Mouse (Mus musculus): ENCODE data around the gene Ugt1a10. TPM values are rescaled to one million over a fixed set of nuclear protein-coding genes. Genes with fewer than 3 reads are reported as not detected.
"Not testable (repeated sequence)": the region's sequence is repeated elsewhere in the genome, so short reads cannot be mapped to it uniquely, and the experiment has no call there.

Ugt1a10 gene
- total RNA-seq, 2 experiments from 2014 or later: not detected

GRCm38 (mm10) chr1:88137264-88137663 lies 82.1 kb downstream of the Ugt1a10 start:
- DNase-seq (ENCODE audit: low spot score in 2 of 2): no peak

- no peak for DNase-seq (ENCODE audit: low spot score in 2 of 2)
Measured at GRCm38 (mm10) chr1:88138145-88138544, 83.0 kb downstream of the Ugt1a10 start.

- DNase-seq (ENCODE audit: low spot score in 2 of 2): not testable (repeated sequence)
Measured at GRCm38 (mm10) chr1:88140492-88140891, 85.3 kb downstream of the Ugt1a10 start.

GRCm38 (mm10) chr1:88143966-88144675 lies 88.9 kb downstream of the Ugt1a10 start:
- DNase-seq (ENCODE audit: low spot score in 2 of 2): peak in 1 of 2 experiments; percentile 43

GRCm38 (mm10) chr1:88145278-88145677 lies 90.1 kb downstream of the Ugt1a10 start:
- DNase-seq (ENCODE audit: low spot score in 2 of 2): not testable (repeated sequence)

- not testable (repeated sequence) for DNase-seq (ENCODE audit: low spot score in 2 of 2)
Measured at GRCm38 (mm10) chr1:88150133-88150532, 94.9 kb downstream of the Ugt1a10 start.

- no peak for DNase-seq (ENCODE audit: low spot score in 2 of 2)
Measured at GRCm38 (mm10) chr1:88158430-88158829, 103.2 kb downstream of the Ugt1a10 start.

DNA sequence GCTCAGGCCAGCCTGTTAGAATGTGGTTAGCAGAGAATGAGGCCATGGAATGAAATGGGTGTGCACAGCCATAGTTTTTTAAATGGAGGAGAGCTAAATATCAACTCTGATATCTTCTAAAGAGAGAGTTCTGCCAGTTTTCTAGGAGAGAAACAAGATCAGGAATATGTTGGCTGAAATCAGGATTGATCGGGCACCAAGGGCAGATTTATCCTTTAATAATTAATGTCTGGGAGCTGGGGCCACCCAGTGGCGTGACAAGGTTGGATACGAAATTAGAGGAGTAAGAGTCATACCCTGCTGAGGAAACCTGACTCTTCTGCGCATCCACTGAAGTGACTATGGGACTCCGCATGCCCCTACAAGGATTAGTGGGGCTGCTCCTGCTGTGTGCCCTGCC lies 110.5 kb downstream of the Ugt1a10 start, which contains the start of gene Ugt1a5:
Ugt1a5 (plus strand) TSS at position 302 of the 400 bp plus-strand sequence.
- no peak for DNase-seq (ENCODE audit: low spot score in 2 of 2)

DNA sequence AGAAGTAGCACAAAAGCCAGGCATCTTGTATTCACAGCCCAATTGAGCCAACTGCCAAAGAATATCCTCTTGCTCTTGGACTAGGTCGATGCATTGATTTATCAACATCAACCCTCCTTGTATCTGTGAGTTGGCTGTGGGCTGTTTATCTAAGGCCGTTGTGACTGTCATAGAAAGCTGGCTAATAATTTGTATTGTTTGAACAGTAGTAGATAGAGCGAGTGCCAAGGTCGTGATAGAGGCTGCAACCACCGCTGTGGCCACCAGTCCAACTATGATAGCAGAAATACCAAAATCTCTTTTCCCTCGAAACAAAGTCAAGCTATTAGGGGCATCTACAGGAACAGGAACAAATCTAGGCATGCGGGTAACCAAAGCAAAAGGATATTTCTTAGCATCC lies 117.0 kb downstream of the Ugt1a10 start:
- not testable (repeated sequence) for DNase-seq (ENCODE audit: low spot score in 2 of 2)

DNA sequence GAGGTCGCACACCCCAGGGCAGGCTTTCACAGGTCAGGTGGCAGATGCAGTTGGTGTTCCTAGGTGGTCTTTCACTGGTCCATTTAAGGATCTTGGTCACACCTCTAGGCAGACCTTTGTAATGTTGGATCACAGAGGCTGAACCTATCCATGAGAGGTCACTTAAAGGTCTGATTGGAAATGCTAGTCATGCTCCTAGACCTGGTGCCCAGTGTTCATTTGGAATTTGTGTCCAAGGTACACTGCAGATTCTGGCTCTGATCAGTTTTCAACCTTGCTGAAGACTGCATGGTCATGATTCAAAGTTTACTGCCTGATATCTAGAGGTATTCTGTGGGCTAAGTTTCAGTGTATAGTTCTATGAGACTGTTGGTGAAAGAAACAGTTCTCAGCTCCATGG lies 124.5 kb downstream of the Ugt1a10 start:
- DNase-seq (ENCODE audit: low spot score in 2 of 2): no peak

- no peak for DNase-seq (ENCODE audit: low spot score in 2 of 2)
Measured at GRCm38 (mm10) chr1:88186325-88186935, 131.2 kb downstream of the Ugt1a10 start.

DNA sequence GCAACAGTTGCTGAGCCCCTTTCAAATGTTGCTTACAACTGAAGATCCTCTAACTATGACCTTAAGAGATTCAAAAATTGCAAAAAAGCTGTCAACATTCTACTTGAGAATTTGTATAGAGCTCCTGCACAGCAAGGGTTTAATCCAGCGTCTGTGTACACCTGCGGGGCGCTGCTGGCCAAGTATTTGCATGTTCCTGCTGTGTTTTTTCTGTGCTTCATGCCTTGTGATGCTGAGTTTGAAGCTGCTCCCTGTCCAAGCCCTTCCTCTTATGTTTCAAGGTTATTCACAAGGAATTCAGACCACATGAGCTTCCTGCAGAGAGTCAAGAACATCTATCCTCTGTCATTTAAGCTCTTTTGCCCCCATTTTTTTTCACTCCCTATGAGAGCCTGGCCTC lies 136.9 kb downstream of the Ugt1a10 start:
- DNase-seq (ENCODE audit: low spot score in 2 of 2): no peak

DNA sequence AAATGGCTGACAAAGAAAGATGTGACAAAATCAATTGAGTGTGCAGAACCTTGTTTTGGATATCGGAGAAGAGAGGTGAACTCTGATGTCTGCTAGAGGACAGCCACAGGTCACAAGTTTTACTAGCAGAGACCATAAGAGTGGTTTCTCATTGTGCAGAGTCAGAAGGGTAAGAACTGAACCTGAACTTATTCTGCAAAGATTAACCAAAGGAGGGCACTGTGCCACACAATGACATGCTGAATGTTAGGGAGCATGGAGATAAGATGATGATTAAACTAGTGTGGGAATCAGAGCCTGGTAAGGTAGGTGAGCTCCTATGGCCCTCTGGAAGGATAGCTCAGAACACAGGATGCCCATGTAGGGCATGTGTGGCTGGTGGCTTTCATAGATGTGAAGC lies 140.5 kb downstream of the Ugt1a10 start:
- DNase-seq (ENCODE audit: low spot score in 2 of 2): no peak

DNA sequence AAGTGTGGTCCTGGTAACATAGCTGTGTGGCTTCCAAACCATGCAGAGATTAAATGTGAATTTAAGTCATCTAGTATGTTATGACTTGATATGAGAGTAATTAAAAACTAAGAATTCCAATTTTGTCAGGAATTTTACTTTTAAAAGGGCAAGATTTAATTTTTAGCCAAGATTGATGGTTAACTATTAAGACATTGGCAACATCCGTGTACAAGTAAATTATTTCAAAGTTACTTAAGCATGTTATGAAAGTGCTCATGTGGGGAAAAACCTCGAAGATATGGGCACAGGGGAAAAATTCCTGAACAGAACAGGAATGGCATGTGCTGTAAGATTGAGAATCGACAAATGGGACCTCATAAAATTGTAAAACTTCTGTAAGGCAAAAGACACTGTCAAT lies 142.3 kb downstream of the Ugt1a10 start:
- no peak for DNase-seq (ENCODE audit: low spot score in 2 of 2)

DNA sequence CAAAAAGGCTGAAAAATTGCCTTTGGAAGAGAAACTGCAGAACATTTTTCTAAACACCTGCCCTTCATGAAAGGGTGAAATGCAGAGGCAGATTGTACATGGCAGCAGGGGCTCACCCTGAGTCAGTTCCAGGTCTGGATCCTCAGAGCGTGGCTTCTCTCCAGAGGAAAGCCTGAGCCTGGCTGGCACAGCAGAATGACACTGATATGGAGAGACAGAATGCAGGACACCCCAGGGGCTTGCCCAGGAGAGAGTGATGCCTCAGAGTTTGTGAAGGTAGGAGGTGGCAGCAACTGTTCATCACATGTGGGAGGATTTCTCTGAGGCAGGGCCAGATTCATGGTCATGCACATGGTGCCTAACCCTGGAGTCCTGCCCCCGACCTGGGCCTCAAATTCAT lies 144.8 kb downstream of the Ugt1a10 start:
- DNase-seq (ENCODE audit: low spot score in 2 of 2): no peak

DNA sequence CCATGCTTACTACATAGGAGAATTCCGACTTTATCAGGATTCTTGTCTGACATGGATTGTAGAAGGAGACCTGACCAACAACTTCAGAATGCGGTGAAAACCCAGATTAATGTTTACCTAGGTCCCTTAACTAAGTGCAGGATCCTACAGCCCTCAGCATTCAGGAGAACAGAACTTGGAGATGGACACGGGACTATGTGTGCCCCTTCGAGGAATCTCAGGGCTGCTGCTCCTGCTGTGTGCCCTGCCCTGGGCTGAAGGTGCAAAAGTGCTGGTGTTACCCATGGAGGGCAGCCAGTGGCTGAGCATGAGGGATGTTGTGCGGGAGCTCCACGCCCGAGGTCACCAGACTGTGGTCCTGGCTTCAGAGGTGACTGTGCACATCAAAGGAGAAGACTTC lies 145.3 kb downstream of the Ugt1a10 start, which contains the start of gene Ugt1a2:
Ugt1a2 (plus strand) TSS at position 146 of the 400 bp plus-strand sequence.
- no peak for DNase-seq (ENCODE audit: low spot score in 2 of 2)

GRCm38 (mm10) chr1:88205294-88205922 lies 150.2 kb downstream of the Ugt1a10 start, which contains the start of gene Dnajb3:
TSS of gene Dnajb3 (minus strand) at chr1:88205782.
- DNase-seq (ENCODE audit: low spot score in 2 of 2): peak; percentile 61 to 80

- no peak for DNase-seq (ENCODE audit: low spot score in 2 of 2)
Measured at GRCm38 (mm10) chr1:88206843-88207479, 151.8 kb downstream of the Ugt1a10 start.

GRCm38 (mm10) chr1:88211812-88212211 lies 156.6 kb downstream of the Ugt1a10 start, which contains the start of gene Ugt1a1:
TSS of gene Ugt1a1 (plus strand) at chr1:88211959.
- DNase-seq (ENCODE audit: low spot score in 2 of 2): peak in 1 of 2 experiments; percentile 16

DNA sequence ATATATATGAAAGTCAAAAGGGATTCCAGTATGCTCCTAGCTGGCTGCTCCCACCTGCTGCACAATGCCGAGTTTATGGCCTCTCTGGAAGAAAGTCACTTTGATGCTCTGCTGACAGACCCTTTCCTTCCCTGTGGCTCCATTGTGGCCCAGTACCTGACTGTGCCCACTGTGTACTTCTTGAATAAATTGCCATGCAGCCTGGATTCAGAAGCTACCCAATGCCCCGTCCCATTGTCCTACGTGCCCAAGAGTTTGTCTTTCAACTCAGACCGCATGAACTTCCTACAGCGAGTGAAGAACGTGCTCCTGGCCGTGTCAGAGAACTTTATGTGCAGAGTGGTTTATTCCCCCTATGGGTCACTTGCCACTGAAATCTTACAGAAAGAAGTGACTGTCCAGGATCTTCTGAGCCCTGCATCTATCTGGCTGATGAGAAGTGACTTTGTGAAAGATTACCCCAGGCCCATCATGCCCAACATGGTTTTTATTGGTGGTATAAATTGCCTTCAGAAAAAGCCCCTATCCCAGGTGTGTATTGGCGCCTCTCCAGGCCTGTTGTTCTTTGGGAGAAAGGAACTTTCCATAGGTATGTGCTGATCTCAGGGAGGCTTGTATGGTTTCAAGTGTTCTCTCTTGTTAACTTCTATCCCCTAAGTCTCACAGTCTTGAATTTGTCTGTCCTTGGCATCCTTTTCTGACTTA lies 157.3 kb downstream of the Ugt1a10 start:
- peak in 1 of 2 experiments; percentile 18 for DNase-seq (ENCODE audit: low spot score in 2 of 2)

DNA sequence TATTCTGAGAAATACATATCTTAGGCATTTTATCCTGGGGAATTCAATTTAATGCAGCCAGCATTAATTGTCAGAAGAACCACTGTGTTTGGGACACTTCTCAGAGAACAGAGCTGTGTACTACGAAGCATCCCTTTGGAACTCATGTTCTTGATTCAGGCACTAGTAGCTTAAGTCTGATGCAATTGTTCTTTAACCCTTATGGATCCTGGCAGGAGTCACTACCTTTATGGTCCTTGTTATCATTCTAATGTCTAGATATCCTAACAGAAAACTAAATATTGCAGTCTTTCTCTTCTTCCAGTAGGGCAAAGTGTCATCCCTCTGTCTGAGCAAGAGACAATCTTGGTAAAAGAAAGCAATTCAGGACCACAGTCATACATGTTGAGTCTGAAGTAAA lies 157.9 kb downstream of the Ugt1a10 start:
- no peak for DNase-seq (ENCODE audit: low spot score in 2 of 2)
